Mouse (Mus musculus): ENCODE measurements around the gene Mxi1.

GRCm38 (mm10) chr19:53404219-53404836 lies 94.0 kb downstream of the Mxi1 start:
- no peak for TF ChIP-seq CTCF (IDR thresholded peaks at IDR 0.05; ENCODE audit: insufficient read depth, low read length)
- TF ChIP-seq POLR2A (IDR thresholded peaks at IDR 0.05; ENCODE audit: borderline replicate concordance, extremely low read depth, low read depth, low read length), result no peak

All from lung, adult 2 months (tissue).